Mouse (Mus musculus) myocyte (in vitro differentiated cells): ENCODE data around the gene Recql5. TPM values are rescaled to one million over a fixed set of nuclear protein-coding genes. Genes with fewer than 3 reads are reported as not detected.

ENCODE experiments used
- H3K27me3 ChIP-seq: one replicate; pipeline ENCODE4 v1.6.1; 2011; ENCODE audit not compliant: control insufficient read depth, insufficient read depth, insufficient read length
- H3K36me3 ChIP-seq: one replicate; pipeline ENCODE4 v1.6.1; 2011; ENCODE audit not compliant: control insufficient read depth, insufficient read depth
- H3K4me2 ChIP-seq: one replicate; pipeline ENCODE4 v1.6.1; 2011; ENCODE audit warnings: low read depth, control low read depth
- H3K4me3 ChIP-seq: one replicate; pipeline ENCODE4 v1.5.1; 2011; ENCODE audit warnings: mild to moderate bottlenecking, control low read depth, moderate library complexity
- H3K79me2 ChIP-seq: one replicate; pipeline ENCODE4 v1.6.1; 2011; ENCODE audit not compliant: control insufficient read depth, insufficient read depth
- H3ac ChIP-seq: one replicate; pipeline ENCODE4 v1.6.1; 2011; ENCODE audit not compliant: control insufficient read depth, insufficient read length
- CEBPB ChIP-seq: IDR thresholded peaks from 2 replicates; pipeline ENCODE4 v1.6.1; 2011; ENCODE audit warnings: mild to moderate bottlenecking, moderate library complexity; ENCODE audit not compliant: poor library complexity, insufficient read depth, severe bottlenecking
- E2F4 ChIP-seq: IDR thresholded peaks from one replicate; pipeline ENCODE4 v1.6.1; 2011; ENCODE audit warnings: mild to moderate bottlenecking, control low read depth, moderate library complexity; ENCODE audit not compliant: insufficient read depth
- MAX ChIP-seq: IDR thresholded peaks from one replicate; pipeline ENCODE4 v1.6.1; 2011; ENCODE audit warnings: low read depth, mild to moderate bottlenecking, control low read depth
- MYOD1 ChIP-seq, 3 experiments: IDR thresholded peaks; one replicate each; pipeline ENCODE4 v1.6.1; 2011; ENCODE audit warnings: control low read depth in 2 of 3, low read depth in 2 of 3, mild to moderate bottlenecking in 2 of 3, moderate library complexity in 1 of 3; ENCODE audit not compliant: insufficient read length in 2 of 3, control insufficient read depth in 1 of 3
- MYOG ChIP-seq, 3 experiments: IDR thresholded peaks; one replicate each; pipeline ENCODE4 v1.6.1; 2011; ENCODE audit warnings: control low read depth in 2 of 3, low read depth in 2 of 3, mild to moderate bottlenecking in 2 of 3; ENCODE audit not compliant: insufficient read length in 2 of 3, control insufficient read depth in 1 of 3, insufficient read depth in 1 of 3
- POLR2A ChIP-seq: IDR thresholded peaks from one replicate; pipeline ENCODE4 v1.6.1; 2011; ENCODE audit warnings: low read depth, mild to moderate bottlenecking, control low read depth, moderate library complexity; ENCODE audit not compliant: insufficient read length
- POLR2AphosphoS2 ChIP-seq: IDR thresholded peaks from one replicate; pipeline ENCODE4 v1.6.1; 2011; ENCODE audit warnings: low read depth, control low read depth; ENCODE audit not compliant: insufficient read length
- REST ChIP-seq: IDR thresholded peaks from one replicate; pipeline ENCODE4 v1.6.1; 2011; ENCODE audit warnings: mild to moderate bottlenecking, control low read depth, moderate library complexity; ENCODE audit not compliant: insufficient read depth, insufficient read length
- SRF ChIP-seq: IDR thresholded peaks from one replicate; pipeline ENCODE4 v1.6.1; 2011; ENCODE audit warnings: low read depth; ENCODE audit not compliant: control insufficient read depth, insufficient read length
- TCF12 ChIP-seq: IDR thresholded peaks from one replicate; pipeline ENCODE4 v1.6.1; 2011; ENCODE audit warnings: mild to moderate bottlenecking, control low read depth; ENCODE audit not compliant: poor library complexity, insufficient read depth, severe bottlenecking
- TCF3 ChIP-seq: IDR thresholded peaks from one replicate; pipeline ENCODE4 v1.6.1; 2011; ENCODE audit warnings: low read depth, control low read depth; ENCODE audit not compliant: insufficient read length
- USF1 ChIP-seq: IDR thresholded peaks from one replicate; pipeline ENCODE4 v1.6.1; 2011; ENCODE audit warnings: low read depth, mild to moderate bottlenecking, control low read depth, moderate library complexity
- polyA plus RNA-seq: library from polyadenylated mRNA; unstranded; fragments of >200 nt; fragmentation: generic; extraction: Trizol; gene quantifications from one replicate; pipeline ENCODE4 v1.2.1, GENCODE M21; 2012; ENCODE audit warnings: missing spikeins

Recql5 gene
- polyA plus RNA-seq, 1 experiment, result 13.1 TPM

DNA sequence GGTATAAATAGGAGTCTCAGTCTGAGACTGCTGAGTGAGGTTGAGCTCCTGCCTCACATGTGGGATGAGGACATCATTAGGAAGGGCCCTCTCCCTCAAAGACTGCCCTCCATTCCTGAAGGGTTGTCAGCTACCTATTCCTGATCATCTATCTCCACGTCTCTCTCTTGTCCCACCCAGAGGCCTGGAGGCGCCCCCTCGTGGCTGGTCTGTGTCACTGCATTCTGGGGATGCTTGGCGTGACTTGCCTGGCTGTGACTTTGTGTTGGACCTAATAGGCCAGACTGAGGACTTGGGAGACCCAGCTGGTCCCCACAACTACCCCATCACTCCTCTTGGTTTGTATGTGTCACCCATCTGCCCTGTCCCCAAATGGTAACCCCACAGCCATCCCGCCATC, 52.3 kb downstream of the Recql5 start:
- no peaks in the 10 kb centered on the region for H3K36me3 ChIP-seq
- H3ac ChIP-seq, result no peak overlapping the region
- H3K4me2 ChIP-seq, result no peak overlapping the region
- H3K27me3 ChIP-seq, result peaks cover 72% of the 10 kb centered on the region
- no peak overlapping the region for H3K4me3 ChIP-seq
- TF ChIP-seq TCF12, result no peak
- no peak for TF ChIP-seq USF1
- no peak for TF ChIP-seq MAX
- TF ChIP-seq CEBPB, result no peak
- TF ChIP-seq E2F4, result no peak
- no peak for TF ChIP-seq MYOG (IDR thresholded peaks at IDR 0.05; ENCODE audit: control insufficient read depth in 1 of 3, insufficient read depth in 1 of 3, insufficient read length in 2 of 3, low read depth in 2 of 3)
- TF ChIP-seq SRF, result no peak
- no peak for TF ChIP-seq REST
- no peak for TF ChIP-seq POLR2A
- no peak for TF ChIP-seq MYOD1 (IDR thresholded peaks at IDR 0.05; ENCODE audit: control insufficient read depth in 1 of 3, insufficient read length in 2 of 3, low read depth in 2 of 3)
- TF ChIP-seq POLR2AphosphoS2, result no peak
- no peak for TF ChIP-seq TCF3
- H3K79me2 ChIP-seq, result no peaks in the 10 kb centered on the region

DNA sequence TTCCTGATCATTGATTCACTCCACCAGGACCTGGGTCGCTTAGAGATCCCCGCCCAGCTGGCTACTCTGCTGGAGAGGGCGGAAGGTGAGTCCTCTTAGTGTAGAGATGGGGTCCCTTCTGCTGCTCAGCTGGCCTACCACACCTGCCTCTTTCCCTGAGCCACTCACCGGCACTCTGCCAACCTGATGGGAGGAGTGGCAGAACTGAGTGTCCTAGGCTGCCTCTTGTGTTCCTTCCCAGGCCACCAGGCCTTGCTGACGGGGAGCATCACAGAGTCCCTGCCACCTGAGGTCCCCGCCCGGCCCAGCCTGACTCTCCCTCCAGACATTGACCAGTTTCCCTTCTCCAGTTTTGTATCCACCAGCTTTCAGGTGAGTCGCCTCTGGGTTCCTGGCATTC, 55.2 kb downstream of the Recql5 start:
- Histone ChIP-seq H3ac (no peak overlapping the region), H3K79me2 (no peaks in the 10 kb centered on the region), H3K36me3 (no peaks in the 10 kb centered on the region), H3K4me3 (no peak overlapping the region), H3K4me2 (no peak overlapping the region), H3K27me3 (peaks cover 58% of the 10 kb centered on the region)
- TF ChIP-seq REST (no peak), USF1 (no peak), TCF3 (no peak), E2F4 (no peak), SRF (no peak), TCF12 (no peak)

DNA sequence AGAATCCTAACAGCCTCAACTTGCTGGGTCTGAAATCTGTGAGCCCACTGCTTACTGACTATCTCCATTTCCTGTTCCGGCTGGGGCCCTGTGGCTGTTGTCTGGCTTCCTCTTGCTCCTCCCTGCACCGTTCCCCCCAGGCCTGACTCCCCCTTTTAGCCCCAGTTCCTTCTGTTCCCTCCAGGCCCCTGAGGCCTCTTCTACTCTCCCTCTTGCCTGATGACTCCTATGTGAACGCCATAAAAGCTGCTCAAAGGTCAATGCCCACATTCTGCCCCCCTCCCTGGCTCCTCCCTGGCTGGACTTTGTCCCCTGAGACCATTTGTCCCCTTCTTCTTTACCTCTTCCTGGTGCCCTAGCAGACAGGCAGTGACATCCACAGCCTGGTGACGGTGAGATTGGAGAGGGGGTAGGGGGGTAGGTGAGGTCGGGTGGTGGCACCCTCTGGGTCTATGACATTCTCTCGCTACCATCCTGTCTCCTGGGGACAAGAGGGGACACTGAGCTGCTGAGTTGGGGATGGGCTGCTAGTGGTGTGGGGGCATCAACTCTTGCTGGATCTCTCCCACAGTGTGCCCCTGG, 56.0 kb downstream of the Recql5 start:
- no peak overlapping the region for H3K4me3 ChIP-seq
- TF ChIP-seq POLR2A (no peak), SRF (no peak), E2F4 (no peak), MYOG (IDR thresholded peaks at IDR 0.05; ENCODE audit: control insufficient read depth in 1 of 3, insufficient read depth in 1 of 3, insufficient read length in 2 of 3, low read depth in 2 of 3) (no peak), POLR2AphosphoS2 (no peak), MYOD1 (IDR thresholded peaks at IDR 0.05; ENCODE audit: control insufficient read depth in 1 of 3, insufficient read length in 2 of 3, low read depth in 2 of 3) (no peak), REST (no peak), MAX (no peak)
- H3K27me3 ChIP-seq, result peaks cover 57% of the 10 kb centered on the region

GRCm38 (mm10) chr11:115876438-115876837, 56.8 kb downstream of the Recql5 start:
- Histone ChIP-seq H3K4me3 (no peak overlapping the region), H3ac (no peak overlapping the region), H3K36me3 (no peaks in the 10 kb centered on the region), H3K27me3 (peaks cover 59% of the 10 kb centered on the region), H3K79me2 (no peaks in the 10 kb centered on the region), H3K4me2 (no peak overlapping the region)
- no peak for TF ChIP-seq MYOD1 (IDR thresholded peaks at IDR 0.05; ENCODE audit: control insufficient read depth in 1 of 3, insufficient read length in 2 of 3, low read depth in 2 of 3)
- no peak for TF ChIP-seq USF1
- no peak for TF ChIP-seq TCF3
- no peak for TF ChIP-seq POLR2AphosphoS2
- TF ChIP-seq POLR2A, result no peak
- TF ChIP-seq TCF12, result no peak
- TF ChIP-seq MYOG (IDR thresholded peaks at IDR 0.05; ENCODE audit: control insufficient read depth in 1 of 3, insufficient read depth in 1 of 3, insufficient read length in 2 of 3, low read depth in 2 of 3), result no peak
- TF ChIP-seq CEBPB, result no peak
- no peak for TF ChIP-seq E2F4
- no peak for TF ChIP-seq REST
- TF ChIP-seq MAX, result no peak
- no peak for TF ChIP-seq SRF

More for the DNA sequence above, 56.0 kb downstream of the Recql5 start:
- Histone ChIP-seq H3K36me3 (no peaks in the 10 kb centered on the region), H3K4me2 (no peak overlapping the region), H3K79me2 (no peaks in the 10 kb centered on the region), H3ac (no peak overlapping the region)

GRCm38 (mm10) chr11:115875935-115876334, 57.3 kb downstream of the Recql5 start:
- TF ChIP-seq E2F4 (no peak), CEBPB (no peak), USF1 (no peak), POLR2AphosphoS2 (no peak), TCF12 (no peak), MYOD1 (IDR thresholded peaks at IDR 0.05; ENCODE audit: control insufficient read depth in 1 of 3, insufficient read length in 2 of 3, low read depth in 2 of 3) (no peak), SRF (no peak), TCF3 (no peak), POLR2A (no peak), REST (no peak), MYOG (IDR thresholded peaks at IDR 0.05; ENCODE audit: control insufficient read depth in 1 of 3, insufficient read depth in 1 of 3, insufficient read length in 2 of 3, low read depth in 2 of 3) (no peak), MAX (no peak)
- Histone ChIP-seq H3ac (no peak overlapping the region), H3K4me3 (no peak overlapping the region), H3K27me3 (peaks cover 62% of the 10 kb centered on the region), H3K36me3 (no peaks in the 10 kb centered on the region), H3K79me2 (no peaks in the 10 kb centered on the region), H3K4me2 (no peak overlapping the region)
